Mouse (Mus musculus) embryonic facial prominence, embryonic 14.5 days (tissue): ENCODE measurements at regions not wholly inside any gene's neighbourhood (a gene's known extent, or its start where the extent isn't known, plus 50 kb on each side); places are given as distances from the start of the nearest gene placed in this dataset.

ENCODE experiments used
- ATAC-seq: fragments of 200-750 bp; cut with Nextera tagmentation; 2 replicates; pipeline ENCODE4 v1.8.0; 2017; ENCODE audit warnings: low read depth, moderate number of reproducible peaks, moderate TSS enrichment
- DNase-seq: peaks from one replicate; pipeline ENCODE4 v3.0.0-alpha.2; 2015; ENCODE audit warnings: low spot score
- H3K27ac ChIP-seq: fragments of 300-500 bp; sonication (generic); replicated peaks from 2 replicates; pipeline ENCODE4 v1.5.1; 2014; ENCODE audit warnings: low read depth, mild to moderate bottlenecking, low read length, moderate library complexity
- H3K27me3 ChIP-seq: fragments of 300-500 bp; sonication (generic); replicated peaks from 2 replicates; pipeline ENCODE4 v1.6.1; 2014; ENCODE audit warnings: low read length; ENCODE audit not compliant: control insufficient read depth, insufficient read depth
- H3K36me3 ChIP-seq: fragments of 300-500 bp; sonication (generic); 2 replicates; pipeline ENCODE4 v1.6.1; 2014; ENCODE audit warnings: low read length, mixed read lengths; ENCODE audit not compliant: control insufficient read depth, insufficient read depth
- H3K4me1 ChIP-seq: fragments of 300-500 bp; sonication (generic); 2 replicates; pipeline ENCODE4 v1.6.1; 2014; ENCODE audit warnings: antibody characterized with exemption, low read length; ENCODE audit not compliant: control insufficient read depth, insufficient read depth
- H3K4me2 ChIP-seq: fragments of 300-500 bp; sonication (generic); 2 replicates; pipeline ENCODE4 v1.6.1; 2014; ENCODE audit warnings: low read depth, mild to moderate bottlenecking, low read length, moderate library complexity, mixed read lengths
- H3K4me3 ChIP-seq: fragments of 300-500 bp; sonication (generic); 2 replicates; pipeline ENCODE4 v1.5.1; 2014; ENCODE audit warnings: low read depth, mild to moderate bottlenecking, low read length
- H3K9ac ChIP-seq: fragments of 300-500 bp; sonication (generic); 2 replicates; pipeline ENCODE4 v1.6.1; 2014; ENCODE audit warnings: low read depth, mild to moderate bottlenecking, low read length, moderate library complexity, mixed read lengths
- H3K9me3 ChIP-seq: fragments of 300-500 bp; sonication (generic); 2 replicates; pipeline ENCODE4 v1.6.1; 2016; ENCODE audit warnings: low read length; ENCODE audit not compliant: control insufficient read depth
- WGBS: fragments of 180-500 bp; shearing (Covaris S2); extraction: QIAGEN DNeasy Blood & Tissue Kit; methylation state at CpG from one replicate; pipeline ENCODE4 v1.1.7; 2014; 5-methylcytosine and 5-hydroxymethylcytosine counted together

DNA sequence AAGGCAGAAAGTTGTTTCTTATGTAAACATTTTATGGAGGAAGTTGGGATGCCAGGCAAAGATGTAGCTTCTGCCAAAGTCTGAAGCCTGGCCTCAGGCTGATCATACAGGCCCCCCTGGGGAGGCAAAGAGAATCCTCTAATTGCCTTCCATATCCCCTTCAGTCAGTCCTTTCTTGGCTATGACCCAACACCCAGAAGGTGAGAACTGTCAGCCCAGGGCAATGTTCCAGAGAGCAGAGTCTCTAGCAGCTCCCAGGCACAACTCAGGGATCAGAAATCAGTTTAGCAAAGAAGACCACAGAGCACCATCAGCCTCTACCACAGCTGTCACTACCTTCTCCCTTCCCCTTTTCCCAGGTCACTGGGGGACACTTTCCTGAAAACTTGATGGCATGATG lies 410.9 kb upstream of the Vstm2b start:
- Histone ChIP-seq H3K36me3 (no peaks in the 10 kb centered on the region), H3K4me2 (no peak overlapping the region), H3K9me3 (no peaks in the 10 kb centered on the region), H3K27ac (no peak overlapping the region), H3K9ac (no peak overlapping the region), H3K4me3 (no peak overlapping the region), H3K27me3 (no peaks in the 10 kb centered on the region), H3K4me1 (no peaks in the 10 kb centered on the region)
- ATAC-seq (no peak), DNase-seq (peak; percentile 2)

DNA sequence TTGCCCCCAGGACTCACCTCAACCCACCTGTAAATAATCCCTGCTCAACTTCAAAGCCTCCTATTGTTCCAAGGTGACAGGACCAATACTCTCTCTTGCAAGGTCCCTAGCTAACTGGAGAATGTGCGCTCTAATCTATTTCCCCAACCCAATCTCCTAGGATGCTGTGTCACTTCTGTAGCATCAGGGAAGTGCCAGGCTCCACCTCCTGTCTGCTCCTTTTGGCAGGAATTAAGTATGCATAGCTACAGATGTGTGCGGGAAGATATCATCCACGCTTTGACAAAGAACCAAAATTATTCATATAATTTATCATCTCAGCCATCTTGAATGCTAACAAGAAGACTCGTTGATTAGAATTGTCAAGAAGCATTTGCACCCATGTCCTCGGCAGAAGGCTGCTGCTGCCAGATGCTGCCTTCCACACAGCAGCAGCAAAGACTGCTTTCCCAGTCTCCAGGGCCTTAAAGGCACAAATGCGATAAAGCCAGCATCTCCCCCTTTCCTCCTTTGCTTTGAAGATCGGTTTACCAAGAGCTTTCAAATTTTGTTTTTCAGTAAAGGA lies 375.3 kb upstream of the Vstm2b start:
- Histone ChIP-seq H3K4me3 (no peak overlapping the region), H3K27ac (no peak overlapping the region), H3K4me1 (no peaks in the 10 kb centered on the region), H3K4me2 (no peak overlapping the region), H3K36me3 (no peaks in the 10 kb centered on the region), H3K27me3 (no peaks in the 10 kb centered on the region), H3K9me3 (no peaks in the 10 kb centered on the region), H3K9ac (no peak overlapping the region)
- no peak for ATAC-seq
- WGBS = 69% methylated on average over 7 of the region's 7 CpGs
- no peak for DNase-seq

DNA sequence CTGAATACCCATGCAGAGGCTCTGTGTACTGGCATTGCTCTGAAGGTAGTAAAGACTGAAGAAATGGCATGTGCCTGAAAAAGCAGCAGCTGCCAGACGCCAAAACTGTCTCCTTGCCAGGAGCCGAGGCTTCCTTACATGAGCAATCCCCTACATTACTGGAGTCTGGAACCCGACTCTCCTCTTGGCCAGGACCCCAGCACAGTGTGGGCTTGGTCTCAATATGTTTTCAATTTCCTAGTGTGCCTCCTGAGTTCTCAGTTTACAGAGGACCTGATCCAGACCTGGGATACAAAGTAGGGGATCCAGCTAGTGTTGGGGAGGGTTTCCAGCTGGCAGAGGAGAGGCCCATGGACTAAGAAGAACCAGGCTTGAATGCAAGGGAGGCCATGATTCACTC lies 361.5 kb upstream of the Vstm2b start:
- peak; percentile 92 for DNase-seq
- Histone ChIP-seq H3K4me3 (no peak overlapping the region), H3K36me3 (no peaks in the 10 kb centered on the region), H3K4me1 (peaks cover 7% of the 10 kb centered on the region; the same call in 1 of the 2 replicates), H3K4me2 (no peak overlapping the region), H3K9me3 (no peaks in the 10 kb centered on the region), H3K9ac (no peak overlapping the region), H3K27ac (no peak overlapping the region), H3K27me3 (no peaks in the 10 kb centered on the region)
- WGBS = 15% methylated on average over 3 of the region's 3 CpGs
- ATAC-seq = peak; percentile 93

DNA sequence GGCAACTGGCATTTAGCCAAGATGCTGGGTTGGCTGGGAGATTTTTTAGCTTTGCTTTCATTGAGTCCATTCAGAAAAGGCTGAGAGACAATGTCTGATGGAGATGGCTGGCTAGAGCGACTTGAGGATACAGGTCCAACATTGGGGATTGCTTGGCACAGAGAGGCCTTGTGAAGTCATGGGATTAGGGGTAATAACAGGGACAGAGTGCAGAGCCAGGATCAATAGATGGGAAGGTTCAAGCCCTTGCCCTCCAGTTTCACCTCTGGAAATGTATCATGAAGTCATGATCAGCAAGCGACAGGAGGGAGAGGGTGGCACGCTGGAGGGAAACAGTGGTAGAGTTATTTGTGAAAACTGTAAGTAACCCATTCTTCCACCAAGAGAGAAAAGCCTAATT lies 360.5 kb upstream of the Vstm2b start:
- no peak overlapping the region for H3K27ac ChIP-seq
- H3K4me1 ChIP-seq = peaks cover 7% of the 10 kb centered on the region; the same call in 1 of the 2 replicates
- H3K9ac ChIP-seq = no peak overlapping the region
- WGBS = 77% methylated on average over 3 of the region's 3 CpGs
- no peaks in the 10 kb centered on the region for H3K27me3 ChIP-seq
- H3K9me3 ChIP-seq = no peaks in the 10 kb centered on the region
- DNase-seq (peak; percentile 2), ATAC-seq (no peak)
- no peaks in the 10 kb centered on the region for H3K36me3 ChIP-seq
- H3K4me3 ChIP-seq = no peak overlapping the region
- no peak overlapping the region for H3K4me2 ChIP-seq

DNA sequence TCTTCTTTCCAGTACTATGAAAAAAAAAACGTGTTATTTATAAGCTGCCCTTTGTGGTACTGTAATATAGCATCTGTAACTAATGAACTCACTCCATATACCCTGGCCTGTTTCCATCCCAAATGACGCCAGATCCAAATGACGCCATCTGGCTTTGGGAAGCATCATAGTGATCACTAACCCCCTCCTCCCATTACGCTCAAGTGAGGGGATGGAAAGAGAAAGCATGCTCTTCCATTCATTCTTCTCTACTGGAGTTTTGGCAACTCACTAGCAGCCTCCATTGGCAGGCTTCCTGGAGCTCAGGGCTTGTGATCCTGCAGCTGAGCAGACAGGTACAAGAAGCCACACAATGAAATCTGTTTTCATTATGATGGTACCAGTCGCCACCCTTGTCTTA lies 358.3 kb upstream of the Vstm2b start:
- Histone ChIP-seq H3K9me3 (no peaks in the 10 kb centered on the region), H3K4me1 (peaks cover 7% of the 10 kb centered on the region; the same call in 1 of the 2 replicates), H3K4me2 (no peak overlapping the region), H3K36me3 (no peaks in the 10 kb centered on the region), H3K4me3 (no peak overlapping the region), H3K27ac (no peak overlapping the region), H3K9ac (no peak overlapping the region), H3K27me3 (no peaks in the 10 kb centered on the region)
- WGBS = 44% methylated on average over 5 of the region's 5 CpGs
- DNase-seq (peak; percentile 71), ATAC-seq (no peak)

DNA sequence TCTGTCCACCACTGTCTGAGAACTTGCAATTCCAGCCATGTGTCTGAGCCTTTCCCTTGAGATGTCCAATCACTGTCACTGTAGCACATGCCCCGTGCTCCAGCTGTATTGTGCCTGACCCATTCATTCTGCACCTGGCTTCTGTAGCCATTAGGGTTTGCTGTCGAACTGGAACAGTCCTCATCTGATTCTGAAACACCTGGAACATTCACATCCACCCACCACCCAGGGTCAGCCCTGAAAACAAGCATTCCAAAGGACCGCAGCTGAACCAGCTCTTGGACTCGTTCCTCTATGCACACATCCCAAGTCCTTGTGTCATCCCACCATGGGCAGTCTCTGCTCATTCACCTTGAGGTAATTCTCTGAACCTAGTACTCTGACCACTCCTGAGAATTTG lies 356.8 kb upstream of the Vstm2b start:
- Histone ChIP-seq H3K36me3 (no peaks in the 10 kb centered on the region), H3K4me1 (peaks cover 7% of the 10 kb centered on the region; the same call in 1 of the 2 replicates), H3K27me3 (no peaks in the 10 kb centered on the region), H3K27ac (no peak overlapping the region), H3K4me3 (no peak overlapping the region), H3K9me3 (no peaks in the 10 kb centered on the region), H3K4me2 (no peak overlapping the region), H3K9ac (no peak overlapping the region)
- ATAC-seq (no peak), DNase-seq (no peak)
- WGBS = 62% methylated on average over 4 of the region's 4 CpGs

DNA sequence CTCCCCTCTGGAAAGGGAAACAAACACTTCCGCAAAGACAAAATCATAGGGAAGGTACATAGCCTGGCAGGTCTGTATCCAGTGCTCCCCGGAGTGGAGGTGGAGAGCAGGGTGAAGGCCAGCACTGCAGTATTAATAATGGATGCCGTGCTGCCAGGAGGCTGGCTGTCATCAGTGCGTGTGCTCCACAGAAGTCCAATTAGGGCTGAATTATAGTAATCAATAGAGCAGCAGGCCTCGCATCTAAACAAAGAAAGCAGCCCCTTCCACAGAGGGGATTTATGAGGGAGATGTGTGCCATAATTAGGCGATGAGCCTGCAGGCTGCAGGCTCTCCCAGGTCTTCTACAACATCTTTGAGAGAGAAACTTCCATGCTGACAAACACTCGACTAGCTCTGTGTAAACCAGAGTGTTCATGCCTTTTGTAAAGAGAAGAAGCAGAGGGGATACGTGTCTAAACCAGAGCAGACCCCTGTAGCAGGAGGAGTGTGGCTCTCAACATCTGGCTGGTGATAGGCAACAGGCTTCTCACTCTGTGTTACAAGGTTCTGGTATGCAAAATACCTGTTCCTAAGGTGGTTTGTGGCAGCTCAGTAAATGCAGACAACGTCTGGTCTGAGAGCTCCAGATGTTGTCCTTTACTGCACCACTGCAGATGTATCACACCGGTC lies 334.5 kb upstream of the Vstm2b start:
- H3K9me3 ChIP-seq = peaks cover 7% of the 10 kb centered on the region; the same call in 1 of the 2 replicates
- no peaks in the 10 kb centered on the region for H3K36me3 ChIP-seq
- 65% methylated on average over 10 of the region's 10 CpGs for WGBS
- ATAC-seq (no peak), DNase-seq (no peak)
- no peaks in the 10 kb centered on the region for H3K27me3 ChIP-seq
- no peak overlapping the region for H3K4me3 ChIP-seq
- H3K4me2 ChIP-seq = no peak overlapping the region
- no peaks in the 10 kb centered on the region for H3K4me1 ChIP-seq
- H3K9ac ChIP-seq = no peak overlapping the region
- H3K27ac ChIP-seq = no peak overlapping the region

DNA sequence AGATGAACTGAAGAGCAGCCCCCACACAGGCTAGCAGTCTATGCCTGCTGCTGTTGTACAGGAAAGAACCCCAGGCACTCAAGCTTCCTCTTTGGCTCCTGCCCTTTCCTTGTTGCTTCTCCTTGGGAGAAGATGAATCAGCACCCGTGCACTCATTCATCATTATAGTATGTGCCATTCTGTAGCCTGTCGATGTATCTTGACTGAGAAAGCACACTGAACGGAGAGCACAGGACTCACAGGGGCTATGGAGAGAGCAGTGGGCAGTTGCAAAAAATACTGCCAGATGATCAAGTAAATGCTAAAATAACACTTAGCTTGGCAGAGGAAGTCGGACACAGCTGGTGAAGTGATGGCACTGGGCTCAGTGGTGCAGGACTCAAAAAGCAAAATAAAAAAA lies 322.2 kb upstream of the Vstm2b start:
- Histone ChIP-seq H3K27ac (no peak overlapping the region), H3K27me3 (no peaks in the 10 kb centered on the region), H3K4me3 (no peak overlapping the region), H3K4me1 (no peaks in the 10 kb centered on the region), H3K9me3 (no peaks in the 10 kb centered on the region), H3K9ac (no peak overlapping the region), H3K36me3 (no peaks in the 10 kb centered on the region), H3K4me2 (no peak overlapping the region)
- 84% methylated on average over 4 of the region's 4 CpGs for WGBS
- no peak for ATAC-seq
- DNase-seq = no peak

DNA sequence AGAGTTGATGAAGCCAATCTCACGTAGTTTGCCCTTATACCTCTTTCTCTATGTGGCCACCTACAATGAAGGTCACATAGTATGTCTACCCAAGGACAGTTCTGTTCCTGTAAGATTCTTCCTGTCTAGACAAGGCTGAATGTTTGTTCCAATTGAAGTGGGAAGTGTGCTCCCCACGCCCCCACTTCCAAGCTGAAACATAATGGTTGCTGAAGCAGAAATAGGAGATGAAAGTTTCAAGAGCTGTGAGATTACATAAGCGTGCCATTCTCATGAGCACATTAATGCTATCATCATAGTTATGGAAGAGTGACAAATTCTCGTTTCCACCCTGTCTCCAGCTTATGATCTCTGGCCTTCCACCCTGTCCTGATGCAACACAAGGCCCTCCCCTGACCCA lies 320.8 kb upstream of the Vstm2b start:
- 68% methylated on average over 4 of the region's 4 CpGs for WGBS
- H3K9me3 ChIP-seq = no peaks in the 10 kb centered on the region
- H3K36me3 ChIP-seq = no peaks in the 10 kb centered on the region
- no peaks in the 10 kb centered on the region for H3K27me3 ChIP-seq
- no peak overlapping the region; the same call in 1 of the 2 replicates for H3K9ac ChIP-seq
- no peak overlapping the region for H3K27ac ChIP-seq
- H3K4me1 ChIP-seq = no peaks in the 10 kb centered on the region
- H3K4me2 ChIP-seq = no peak overlapping the region
- DNase-seq = no peak
- ATAC-seq = no peak
- H3K4me3 ChIP-seq = no peak overlapping the region
